Mouse (Mus musculus): ENCODE measurements around the gene Psmd5.
A peak's percentile ranks its signal among the peaks of the same experiment; 100 is the strongest.
"Not testable (repeated sequence)": the region's sequence is repeated elsewhere in the genome, so short reads cannot be mapped to it uniquely, and the experiment has no call there.

Psmd5 gene

GRCm38 (mm10) chr2:34896821-34897460, 22.2 kb upstream of the Psmd5 start:
- DNase-seq (ENCODE audit: low read depth in 2 of 2, low spot score in 2 of 2), result no peak

- no peak for DNase-seq (ENCODE audit: low read depth in 2 of 2, low spot score in 2 of 2)
Observed at GRCm38 (mm10) chr2:34895503-34896113, 20.8 kb upstream of the Psmd5 start.

- no peak for DNase-seq (ENCODE audit: low read depth in 2 of 2, low spot score in 2 of 2)
Observed at GRCm38 (mm10) chr2:34893950-34894349, 19.2 kb upstream of the Psmd5 start.

GRCm38 (mm10) chr2:34884186-34884585, 9.4 kb upstream of the Psmd5 start:
- no peak for DNase-seq (ENCODE audit: low read depth in 2 of 2, low spot score in 2 of 2)

GRCm38 (mm10) chr2:34883190-34883589, 8.4 kb upstream of the Psmd5 start:
- no peak for DNase-seq (ENCODE audit: low read depth in 2 of 2, low spot score in 2 of 2)

- DNase-seq (ENCODE audit: low read depth in 2 of 2, low spot score in 2 of 2), result no peak
Observed at GRCm38 (mm10) chr2:34882757-34883156, 8.0 kb upstream of the Psmd5 start.

- no peak for DNase-seq (ENCODE audit: low read depth in 2 of 2, low spot score in 2 of 2)
Observed at GRCm38 (mm10) chr2:34880054-34880453, 5.3 kb upstream of the Psmd5 start.

- DNase-seq (ENCODE audit: low read depth in 2 of 2, low spot score in 2 of 2), result no peak
Observed at GRCm38 (mm10) chr2:34874271-34874670, 497 bp downstream of the Psmd5 start, which contains the start of gene Cutal. Gene Cutal (plus strand): TSS chr2:34874396.

GRCm38 (mm10) chr2:34870520-34871474, 4.0 kb downstream of the Psmd5 start:
- peak; percentile 92 to 95 for DNase-seq (ENCODE audit: low read depth in 2 of 2, low spot score in 2 of 2)

- DNase-seq (ENCODE audit: low read depth in 2 of 2, low spot score in 2 of 2), result no peak
Observed at GRCm38 (mm10) chr2:34869680-34870079, 5.1 kb downstream of the Psmd5 start.

DNA sequence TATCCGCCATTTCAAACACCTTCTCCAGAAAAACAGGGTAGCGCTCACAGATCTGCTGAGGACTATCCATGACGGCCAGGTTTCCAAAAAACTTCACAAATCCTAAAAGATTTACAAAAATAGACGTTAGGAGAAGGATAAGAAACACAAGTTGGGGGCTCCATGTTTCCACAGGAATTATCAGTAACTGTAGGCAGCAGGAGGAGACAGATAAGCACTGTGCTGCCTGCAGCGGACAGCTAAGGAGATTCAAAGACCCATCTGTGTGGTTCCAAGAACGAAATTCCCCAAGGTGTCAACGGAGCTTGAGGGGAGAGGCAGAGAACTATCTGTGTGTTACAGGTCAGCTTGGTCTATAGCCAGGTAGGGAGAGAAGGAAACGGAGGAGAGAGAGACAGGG, 17.0 kb downstream of the Psmd5 start:
- no peak for DNase-seq (ENCODE audit: low read depth in 2 of 2, low spot score in 2 of 2)

DNA sequence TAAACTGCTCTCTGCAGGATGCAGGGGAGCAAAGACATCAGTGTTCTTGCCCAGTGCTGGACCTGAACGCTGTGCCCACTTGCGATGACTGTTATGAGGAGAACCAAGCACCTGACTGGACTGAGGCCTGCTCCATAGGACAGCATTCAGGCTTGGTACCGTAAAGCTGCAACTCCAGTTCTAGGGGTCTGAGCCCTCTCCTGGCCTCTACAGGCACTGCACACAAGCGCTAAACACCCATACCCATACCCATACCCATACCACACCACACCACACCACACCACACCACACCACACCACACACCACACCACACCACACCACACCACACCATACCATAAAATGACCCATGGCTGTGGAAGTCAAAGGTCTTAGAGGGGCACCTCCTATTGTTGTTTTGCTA, 19.5 kb downstream of the Psmd5 start:
- no peak for DNase-seq (ENCODE audit: low read depth in 2 of 2, low spot score in 2 of 2)

- DNase-seq (ENCODE audit: low read depth in 2 of 2, low spot score in 2 of 2), result no peak
Observed at GRCm38 (mm10) chr2:34847702-34848101, 27.1 kb downstream of the Psmd5 start.

- no peak for DNase-seq (ENCODE audit: low read depth in 2 of 2, low spot score in 2 of 2)
Observed at GRCm38 (mm10) chr2:34843211-34843939, 31.4 kb downstream of the Psmd5 start.

DNA sequence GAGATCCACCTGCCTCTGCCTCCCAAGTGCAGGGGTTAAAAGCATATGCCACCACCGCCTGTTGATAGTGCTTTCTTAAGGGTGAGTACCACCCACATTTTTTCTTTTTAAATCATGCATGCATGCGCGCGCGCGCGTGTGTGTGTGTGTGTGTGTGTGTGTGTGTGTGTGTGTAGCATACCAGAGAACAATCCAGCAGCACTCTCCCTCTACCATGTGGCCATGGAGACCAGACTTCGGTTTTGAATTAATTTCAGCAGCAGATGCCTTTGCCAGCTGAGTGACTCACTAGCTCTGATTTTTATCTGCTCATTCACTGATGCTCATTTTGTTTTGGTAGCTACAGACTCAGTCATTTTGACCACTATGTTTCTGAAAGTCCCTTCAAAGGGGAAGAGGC, 33.1 kb downstream of the Psmd5 start:
- DNase-seq (ENCODE audit: low read depth in 2 of 2, low spot score in 2 of 2), result no peak

- not testable (repeated sequence) for DNase-seq (ENCODE audit: low read depth in 2 of 2, low spot score in 2 of 2)
Observed at GRCm38 (mm10) chr2:34840143-34840542, 34.6 kb downstream of the Psmd5 start.

DNA sequence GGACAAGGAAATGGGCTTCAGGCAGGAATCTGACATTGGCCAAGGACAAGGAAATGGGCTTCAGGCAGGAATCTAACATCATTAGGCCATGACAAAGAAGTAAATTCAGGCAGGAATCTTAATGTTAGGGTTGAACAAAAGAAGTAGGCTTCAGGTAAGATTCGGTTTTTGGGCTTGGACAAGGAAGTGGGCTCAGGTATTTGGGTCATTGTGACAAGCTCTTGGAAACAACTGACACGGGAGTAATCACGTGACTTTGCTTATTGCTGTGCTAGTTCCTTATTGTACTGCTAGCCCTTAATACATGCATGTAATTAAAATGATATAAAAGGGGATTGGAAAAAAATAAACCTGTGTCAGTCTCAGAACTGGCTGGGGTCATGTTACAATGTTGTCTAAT, 39.1 kb downstream of the Psmd5 start:
- no peak for DNase-seq (ENCODE audit: low read depth in 2 of 2, low spot score in 2 of 2)

GRCm38 (mm10) chr2:34833624-34834023, 41.1 kb downstream of the Psmd5 start:
- no peak for DNase-seq (ENCODE audit: low read depth in 2 of 2, low spot score in 2 of 2)

DNA sequence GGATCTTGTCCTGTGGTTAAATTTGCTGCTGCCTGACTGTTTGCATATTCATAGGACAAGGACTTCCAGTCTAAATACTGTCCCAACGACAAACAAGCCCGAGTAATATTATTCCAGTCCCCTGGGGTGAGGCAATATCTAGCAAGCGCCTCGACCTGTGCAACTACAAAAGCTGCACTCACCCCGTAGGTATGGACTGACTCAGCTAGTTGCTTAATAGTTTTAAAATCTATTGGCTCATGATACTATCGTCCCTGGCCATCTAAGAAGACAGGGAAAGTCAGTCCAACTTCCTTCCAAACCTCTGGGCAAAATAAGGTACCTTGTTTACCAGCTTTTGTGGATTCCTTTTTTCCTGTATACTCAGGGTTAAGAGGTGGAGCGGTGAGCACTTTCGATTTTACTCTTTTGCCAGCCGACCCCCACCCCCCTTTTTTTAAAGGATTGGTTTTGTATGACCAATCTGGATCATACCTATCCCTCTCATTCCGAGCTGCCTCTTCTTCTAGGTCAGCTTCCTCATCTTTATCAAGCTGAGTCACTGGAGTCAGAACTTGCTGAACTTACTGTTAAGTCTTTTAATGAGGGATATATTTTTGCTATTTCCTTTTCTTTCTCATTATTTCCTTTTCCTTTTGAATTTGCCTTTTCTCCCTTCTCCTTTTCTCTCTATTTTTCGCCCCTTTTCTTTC, 41.9 kb downstream of the Psmd5 start, which contains the start of gene Gm34653:
Gene Gm34653 (plus strand): TSS at position 242 of the 692 bp plus-strand sequence.
- not testable (repeated sequence) for DNase-seq (ENCODE audit: low read depth in 2 of 2, low spot score in 2 of 2)

- not testable (repeated sequence) for DNase-seq (ENCODE audit: low read depth in 2 of 2, low spot score in 2 of 2)
Observed at GRCm38 (mm10) chr2:34830066-34830465, 44.7 kb downstream of the Psmd5 start.

All from CD8-positive naive resting alpha-beta T cell, adult 2 months (primary cell).